Comparison of ENCODE assay signal across 8 mouse cellular contexts in genomic region chr8:121828376-121829023, GRCm38 (mm10). TPM values are rescaled to one million over a fixed set of nuclear protein-coding genes. Genes with fewer than 3 reads are reported as not detected.
A peak's percentile ranks its signal among the peaks of the same experiment; 100 is the strongest.
DNase-seq lines count a peak whose midpoint lies in the region; ATAC-seq and TF ChIP-seq lines count a peak whose summit lies in the region.

No protein-coding gene starts in this region.

- peak overlapping the region; percentile 99 for H3K4me3 ChIP-seq in left cerebral cortex, adult 2 months
- H3K4me3 ChIP-seq in embryonic facial prominence, embryonic 13.5 days, result peak overlapping the region; percentile 91
- peak overlapping the region; percentile 83 for H3K4me3 ChIP-seq in hindbrain, postnatal 0 days (ENCODE audit: low read length)
- peak overlapping the region; percentile 90 for H3K4me3 ChIP-seq in neural tube, embryonic 12.5 days

- WGBS in embryonic facial prominence, embryonic 13.5 days, result 31% methylated on average over 10 of the region's 10 CpGs
- WGBS in hindbrain, postnatal 0 days, result 36% methylated on average over 10 of the region's 10 CpGs
- 35% methylated on average over 10 of the region's 10 CpGs for WGBS in neural tube, embryonic 12.5 days

- no peak for TF ChIP-seq CTCF in left cerebral cortex, adult 2 months (IDR thresholded peaks at IDR 0.05)
- TF ChIP-seq CTCF in hindbrain, postnatal 0 days (IDR thresholded peaks at IDR 0.05; ENCODE audit: low read depth), result no peak

- H3K36me3 ChIP-seq in embryonic facial prominence, embryonic 13.5 days, result no peaks in the 10 kb centered on the region
- H3K36me3 ChIP-seq in hindbrain, postnatal 0 days (ENCODE audit: insufficient read depth, low read length), result no peaks in the 10 kb centered on the region
- H3K36me3 ChIP-seq in neural tube, embryonic 12.5 days, result no peaks in the 10 kb centered on the region

- H3K4me1 ChIP-seq in embryonic facial prominence, embryonic 13.5 days, result peaks cover 19% of the 10 kb centered on the region
- peaks cover 11% of the 10 kb centered on the region for H3K4me1 ChIP-seq in hindbrain, postnatal 0 days (ENCODE audit: insufficient read depth, low read length)
- H3K4me1 ChIP-seq in neural tube, embryonic 12.5 days, result peaks cover 15% of the 10 kb centered on the region

- intact Hi-C loops in left cerebral cortex, adult 2 months (cut with DNase I), result no loop called here

- ATAC-seq in embryonic facial prominence, embryonic 13.5 days (ENCODE audit: insufficient number of reproducible peaks, insufficient read depth, low FRiP score, low TSS enrichment, low read depth), result no peak
- no peak for ATAC-seq in hindbrain, postnatal 0 days
- no peak for ATAC-seq in neural tube, embryonic 12.5 days (ENCODE audit: low FRiP score, low read depth)

- H3K27ac ChIP-seq in left cerebral cortex, adult 2 months, result no peak overlapping the region
- no peak overlapping the region for H3K27ac ChIP-seq in embryonic facial prominence, embryonic 13.5 days
- H3K27ac ChIP-seq in hindbrain, postnatal 0 days, result peak overlapping the region; percentile 88; the same call in 1 of the 2 replicates
- no peak overlapping the region for H3K27ac ChIP-seq in neural tube, embryonic 12.5 days

- no peaks in the 10 kb centered on the region for H3K9me3 ChIP-seq in embryonic facial prominence, embryonic 13.5 days
- H3K9me3 ChIP-seq in hindbrain, postnatal 0 days (ENCODE audit: low read length), result no peaks in the 10 kb centered on the region
- H3K9me3 ChIP-seq in neural tube, embryonic 12.5 days, result no peaks in the 10 kb centered on the region

- H3K27me3 ChIP-seq in embryonic facial prominence, embryonic 13.5 days, result no peaks in the 10 kb centered on the region
- no peaks in the 10 kb centered on the region for H3K27me3 ChIP-seq in hindbrain, postnatal 0 days (ENCODE audit: insufficient read depth, low read length)
- no peaks in the 10 kb centered on the region for H3K27me3 ChIP-seq in neural tube, embryonic 12.5 days (replicated peaks)

- H3K4me2 ChIP-seq in embryonic facial prominence, embryonic 13.5 days, result peak overlapping the region; percentile 95
- peak overlapping the region; percentile 77 for H3K4me2 ChIP-seq in hindbrain, postnatal 0 days (ENCODE audit: low read depth, low read length)
- H3K4me2 ChIP-seq in neural tube, embryonic 12.5 days (replicated peaks), result peak overlapping the region; percentile 97

- peak overlapping the region; percentile 91 for H3K9ac ChIP-seq in embryonic facial prominence, embryonic 13.5 days
- H3K9ac ChIP-seq in hindbrain, postnatal 0 days (replicated peaks; ENCODE audit: low read length), result peak overlapping the region; percentile 80
- H3K9ac ChIP-seq in neural tube, embryonic 12.5 days, result peak overlapping the region; percentile 87

- DNase-seq in left cerebral cortex, adult 2 months (ENCODE audit: extremely low spot score in 1 of 2, low spot score in 2 of 2), result no peak
- no peak for DNase-seq in left cerebral cortex, adult 11 months (ENCODE audit: low spot score)
- no peak for DNase-seq in hindbrain, postnatal 0 days (ENCODE audit: low spot score)
- DNase-seq in gastrocnemius, adult 8-10 months (ENCODE audit: low spot score in 2 of 2), result no peak
- DNase-seq in embryo, embryonic 10 days (ENCODE audit: low spot score), result no peak
- DNase-seq in layer of hippocampus, postnatal 25 days (ENCODE audit: extremely low spot score in 1 of 2, low spot score in 1 of 2), result no peak

RNA-seq across cellular contexts. Expression of gene Klhdc4, which starts 0.9 kb away (rescaled TPM):
- 10 to 100 TPM; 33.2 to 38.3 TPM for total RNA-seq in left cerebral cortex, adult 2 months (2021)
- polyA plus RNA-seq in embryonic facial prominence, embryonic 13.5 days (2015; fragmentation: Nextera tagmentation; extraction: Ambion mirVana), result 36.8 and 41.2 TPM in 2 replicates
- 25.2 and 32.5 TPM in 2 replicates for total RNA-seq in hindbrain, postnatal 0 days (2014; rRNA removed)
- 34.5 and 36.3 TPM in 2 replicates for polyA plus RNA-seq in hindbrain, postnatal 0 days (2015; fragmentation: Nextera tagmentation; extraction: Ambion mirVana)
- 47.7 and 49.8 TPM in 2 replicates for polyA plus RNA-seq in neural tube, embryonic 12.5 days (2016; fragmentation: Nextera tagmentation; extraction: Ambion mirVana)
- total RNA-seq in gastrocnemius, adult 8-10 months (2022), result 10 to 100 TPM in 3 of 4 experiments, 1 to 10 TPM in 1; 9.9 to 12.4 (median 11.0) TPM
- total RNA-seq in layer of hippocampus, postnatal 25 days (2021), result 10 to 100 TPM; 24.2 to 31.2 TPM
